Mouse (Mus musculus) thymus, postnatal 10 days (tissue): Measurements from ENCODE around the gene Ccl22.

ENCODE experiments used
- DNase-seq, 2 experiments: peaks; one replicate each; pipeline ENCODE4 v3.0.0; 2021; ENCODE audit warnings: low spot score in 2 of 2

Gene Ccl22

GRCm38 (mm10) chr8:94734735-94735350 lies 10.5 kb upstream of the Ccl22 start:
- no peak for DNase-seq

- DNase-seq, result no peak
Measured at GRCm38 (mm10) chr8:94735426-94736094, 9.8 kb upstream of the Ccl22 start.

- DNase-seq, result no peak
Measured at GRCm38 (mm10) chr8:94739829-94740228, 5.6 kb upstream of the Ccl22 start.

- DNase-seq, result no peak
Measured at GRCm38 (mm10) chr8:94740591-94740990, 4.8 kb upstream of the Ccl22 start.

GRCm38 (mm10) chr8:94741726-94742125 lies 3.7 kb upstream of the Ccl22 start:
- no peak for DNase-seq

- DNase-seq, result no peak
Measured at GRCm38 (mm10) chr8:94744484-94744883, 906 bp upstream of the Ccl22 start.

- no peak for DNase-seq
Measured at GRCm38 (mm10) chr8:94744972-94745371, 418 bp upstream of the Ccl22 start.

GRCm38 (mm10) chr8:94746832-94747231 lies 1.4 kb downstream of the Ccl22 start:
- no peak for DNase-seq

GRCm38 (mm10) chr8:94748363-94748762 lies 3.0 kb downstream of the Ccl22 start:
- no peak for DNase-seq

GRCm38 (mm10) chr8:94749942-94750341 lies 4.6 kb downstream of the Ccl22 start:
- no peak for DNase-seq

- DNase-seq, result no peak
Measured at GRCm38 (mm10) chr8:94751023-94751849, 5.8 kb downstream of the Ccl22 start.

- DNase-seq, result no peak
Measured at GRCm38 (mm10) chr8:94754006-94754405, 8.6 kb downstream of the Ccl22 start.

GRCm38 (mm10) chr8:94754486-94754885 lies 9.1 kb downstream of the Ccl22 start:
- DNase-seq, result no peak

- DNase-seq, result no peak
Measured at GRCm38 (mm10) chr8:94767035-94767434, 21.6 kb downstream of the Ccl22 start.

GRCm38 (mm10) chr8:94770945-94771344 lies 25.6 kb downstream of the Ccl22 start:
- DNase-seq, result no peak

- DNase-seq, result peak in 1 of 2 experiments; percentile 10
Measured at GRCm38 (mm10) chr8:94771941-94772670, 26.7 kb downstream of the Ccl22 start, which contains the start of gene Cx3cl1. Gene Cx3cl1 (plus strand): TSS chr8:94772009.

GRCm38 (mm10) chr8:94773048-94773447 lies 27.7 kb downstream of the Ccl22 start:
- no peak for DNase-seq

GRCm38 (mm10) chr8:94773700-94774171 lies 28.3 kb downstream of the Ccl22 start:
- DNase-seq, result no peak

GRCm38 (mm10) chr8:94774601-94775000 lies 29.2 kb downstream of the Ccl22 start:
- DNase-seq, result no peak

- DNase-seq, result no peak
Measured at GRCm38 (mm10) chr8:94776346-94776745, 31.0 kb downstream of the Ccl22 start.

GRCm38 (mm10) chr8:94778036-94778435 lies 32.6 kb downstream of the Ccl22 start:
- no peak for DNase-seq

- no peak for DNase-seq
Measured at GRCm38 (mm10) chr8:94778473-94778872, 33.1 kb downstream of the Ccl22 start.
